Mouse (Mus musculus) liver, embryonic 13.5 days (tissue): ENCODE results near the gene Zkscan14. TPM values are rescaled to one million over a fixed set of nuclear protein-coding genes. Genes with fewer than 3 reads are reported as not detected.
A peak's percentile ranks its signal among the peaks of the same experiment; 100 is the strongest.
"Not testable (repeated sequence)": the region's sequence is repeated elsewhere in the genome, so short reads cannot be mapped to it uniquely, and the experiment has no call there.

Experiments used
- ATAC-seq: fragments of 200-750 bp; cut with Nextera tagmentation; 2 replicates; pipeline ENCODE4 v1.8.0; 2017; ENCODE audit warnings: low read depth, mild to moderate bottlenecking, moderate number of reproducible peaks, moderate library complexity
- DNase-seq: peaks from one replicate; pipeline ENCODE4 v3.0.0; 2022
- H3K27ac ChIP-seq: fragments of 300-500 bp; sonication (generic); 2 replicates; pipeline ENCODE4 v1.5.1; 2015; ENCODE audit warnings: moderate library complexity, mild to moderate bottlenecking, inconsistent platforms
- H3K27me3 ChIP-seq: fragments of 300-500 bp; sonication (generic); 2 replicates; pipeline ENCODE4 v1.6.1; 2015; ENCODE audit warnings: mild to moderate bottlenecking, inconsistent platforms
- H3K36me3 ChIP-seq: fragments of 300-500 bp; sonication (generic); 2 replicates; pipeline ENCODE4 v1.6.1; 2015; ENCODE audit warnings: mild to moderate bottlenecking, inconsistent platforms
- H3K4me1 ChIP-seq: fragments of 300-500 bp; sonication (generic); replicated peaks from 2 replicates; pipeline ENCODE4 v1.6.1; 2015; ENCODE audit warnings: inconsistent platforms
- H3K4me2 ChIP-seq: fragments of 300-500 bp; sonication (generic); 2 replicates; pipeline ENCODE4 v1.6.1; 2015; ENCODE audit warnings: inconsistent platforms, mild to moderate bottlenecking, moderate library complexity
- H3K4me3 ChIP-seq: fragments of 300-500 bp; sonication (generic); replicated peaks from 2 replicates; pipeline ENCODE4 v1.5.1; 2015; ENCODE audit warnings: mild to moderate bottlenecking, inconsistent platforms
- H3K9ac ChIP-seq: fragments of 300-500 bp; sonication (generic); 2 replicates; pipeline ENCODE4 v1.6.1; 2015; ENCODE audit warnings: mild to moderate bottlenecking, inconsistent platforms
- H3K9me3 ChIP-seq: fragments of 300-500 bp; sonication (generic); replicated peaks from 2 replicates; pipeline ENCODE4 v1.6.1; 2016; ENCODE audit warnings: inconsistent platforms
- WGBS: fragments of 180-500 bp; shearing (Covaris S2); methylation state at CpG from one replicate; pipeline ENCODE4 v1.1.7; 2015; ENCODE audit not compliant: insufficient replicate concordance; 5-methylcytosine and 5-hydroxymethylcytosine counted together
- polyA plus RNA-seq: library from polyadenylated mRNA; unstranded; fragments of >200 nt; fragmentation: Nextera tagmentation; extraction: Ambion mirVana; gene quantifications from 2 replicates; pipeline ENCODE4 v1.2.1, GENCODE M21; 2015

Zkscan14 gene
- polyA plus RNA-seq, 1 experiment from 2014 or later = 5.9 TPM

DNA sequence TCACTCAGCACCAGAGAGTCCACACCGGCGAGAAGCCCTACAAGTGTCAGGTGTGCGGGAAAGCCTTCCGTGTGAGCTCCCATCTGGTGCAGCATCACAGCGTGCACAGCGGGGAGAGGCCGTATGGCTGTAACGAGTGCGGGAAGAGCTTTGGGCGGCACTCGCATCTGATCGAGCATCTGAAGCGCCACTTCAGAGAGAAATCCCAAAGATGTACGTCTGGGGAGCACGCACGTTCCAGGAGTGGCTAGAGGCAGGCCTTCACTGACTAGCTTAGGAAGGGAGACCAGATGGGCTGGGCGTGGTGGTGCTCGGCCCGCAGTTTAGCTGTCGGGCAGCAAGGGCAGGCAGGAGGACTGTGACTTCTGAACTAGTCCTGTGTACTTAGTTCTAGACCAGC lies 17.0 kb upstream of the Zkscan14 start:
- Histone ChIP-seq H3K36me3 (peaks cover 50% of the 10 kb centered on the region), H3K4me2 (no peak overlapping the region), H3K27me3 (no peaks in the 10 kb centered on the region), H3K9me3 (no peaks in the 10 kb centered on the region), H3K9ac (no peak overlapping the region), H3K27ac (no peak overlapping the region), H3K4me1 (no peaks in the 10 kb centered on the region), H3K4me3 (no peak overlapping the region)
- DNase-seq = no peak
- ATAC-seq = no peak
- 91% methylated on average over 20 of the region's 20 CpGs for WGBS

DNA sequence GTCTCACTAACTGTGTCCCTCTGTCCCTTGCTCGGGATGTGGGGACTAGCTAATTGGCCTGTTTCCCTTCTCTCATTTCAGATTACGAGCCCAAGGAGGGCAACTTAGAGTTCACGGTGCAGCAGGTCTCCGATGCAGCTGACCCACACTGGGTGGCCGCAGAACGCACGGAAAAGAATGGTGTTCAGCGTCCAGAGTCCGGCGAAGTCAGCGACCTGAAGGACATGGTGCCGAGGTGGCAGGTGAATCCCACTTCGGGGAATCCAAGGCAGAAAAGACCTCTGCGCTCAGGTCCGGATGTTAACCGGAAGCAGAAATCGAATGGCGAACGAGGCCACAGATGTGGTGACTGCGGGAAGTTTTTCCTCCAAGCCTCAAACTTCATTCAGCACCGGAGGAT lies 16.5 kb upstream of the Zkscan14 start:
- H3K36me3 ChIP-seq = peaks cover 54% of the 10 kb centered on the region

DNA sequence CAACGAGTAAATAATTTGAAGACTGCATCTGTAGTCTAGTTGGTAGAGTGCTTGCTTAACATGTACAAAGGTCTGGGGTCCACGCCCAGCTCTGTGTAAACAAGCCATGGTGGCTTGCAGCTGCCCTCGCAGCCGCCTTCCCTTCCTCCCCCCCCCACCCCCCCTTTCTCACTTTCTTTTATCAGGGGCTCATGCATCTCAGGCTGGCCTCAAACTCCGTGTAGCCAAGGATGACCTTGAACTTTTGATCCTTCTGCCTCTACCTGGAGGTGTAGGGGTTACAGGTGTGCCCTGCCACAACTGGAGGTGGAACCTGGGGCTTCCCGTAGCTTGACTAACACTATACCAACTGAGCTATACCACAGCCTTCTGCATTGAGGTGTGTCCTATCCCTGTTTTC lies 16.1 kb upstream of the Zkscan14 start:
- Histone ChIP-seq H3K27ac (no peak overlapping the region), H3K36me3 (peaks cover 55% of the 10 kb centered on the region), H3K4me3 (no peak overlapping the region), H3K9ac (no peak overlapping the region), H3K9me3 (no peaks in the 10 kb centered on the region), H3K4me1 (no peaks in the 10 kb centered on the region), H3K27me3 (no peaks in the 10 kb centered on the region), H3K4me2 (no peak overlapping the region)
- DNase-seq (no peak), ATAC-seq (peak; percentile 50; the same call in 1 of the 2 replicates)
- 63% methylated on average over 6 of the region's 6 CpGs for WGBS

More for the DNA sequence above, 16.5 kb upstream of the Zkscan14 start:
- ATAC-seq (no peak), DNase-seq (no peak)
- Histone ChIP-seq H3K4me3 (no peak overlapping the region), H3K27me3 (no peaks in the 10 kb centered on the region), H3K27ac (no peak overlapping the region), H3K9me3 (no peaks in the 10 kb centered on the region), H3K4me1 (no peaks in the 10 kb centered on the region), H3K9ac (no peak overlapping the region), H3K4me2 (no peak overlapping the region)
- 88% methylated on average over 21 of the region's 21 CpGs for WGBS

DNA sequence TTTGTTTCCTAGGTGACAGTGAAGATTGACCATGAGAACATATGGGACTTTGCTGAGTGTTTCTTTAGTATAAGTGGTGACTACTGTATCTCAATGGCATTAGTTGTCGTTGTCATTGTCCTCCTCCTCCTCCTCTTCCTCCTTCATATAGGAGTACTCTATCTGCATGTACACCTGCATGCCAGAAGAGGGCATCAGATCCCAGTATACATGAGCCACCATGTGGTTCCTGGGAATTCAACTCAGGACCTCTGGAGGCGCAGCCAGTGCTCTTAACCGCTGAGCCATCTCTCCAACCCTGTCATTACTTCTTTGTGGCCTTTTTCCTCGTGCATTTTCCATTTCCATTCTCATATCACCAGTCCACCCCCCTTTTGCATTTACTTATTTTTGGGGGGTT lies 13.0 kb upstream of the Zkscan14 start:
- Histone ChIP-seq H3K9me3 (no peaks in the 10 kb centered on the region), H3K36me3 (peaks cover 58% of the 10 kb centered on the region), H3K27me3 (no peaks in the 10 kb centered on the region), H3K4me2 (no peak overlapping the region), H3K27ac (no peak overlapping the region), H3K4me3 (no peak overlapping the region), H3K4me1 (no peaks in the 10 kb centered on the region), H3K9ac (no peak overlapping the region)
- ATAC-seq (0 out of 2 replicates have a peak, but pooled peaks have one; percentile 16), DNase-seq (no peak)
- 51% methylated on average over 4 of the region's 4 CpGs for WGBS

DNA sequence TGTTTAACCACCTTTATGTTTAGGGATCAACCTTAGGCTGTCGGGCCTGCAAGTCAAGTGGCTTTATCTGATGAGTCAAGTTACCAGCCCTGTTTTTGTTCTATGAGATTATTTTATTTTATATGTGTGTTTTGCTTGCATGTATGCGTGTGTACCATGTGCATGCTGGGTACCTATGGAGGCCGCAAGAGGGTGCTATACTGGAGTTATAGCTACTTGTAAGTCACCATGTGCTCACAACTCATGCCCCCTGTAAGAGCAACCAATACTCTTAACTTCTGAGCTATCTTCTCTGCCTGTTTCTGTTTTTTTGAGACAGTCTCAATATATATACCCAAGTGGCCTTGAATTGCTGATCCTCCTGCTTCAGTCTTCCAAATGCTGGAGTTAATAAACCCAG lies 11.8 kb upstream of the Zkscan14 start:
- Histone ChIP-seq H3K4me1 (no peaks in the 10 kb centered on the region), H3K36me3 (peaks cover 50% of the 10 kb centered on the region), H3K4me3 (no peak overlapping the region), H3K9ac (no peak overlapping the region), H3K27me3 (no peaks in the 10 kb centered on the region), H3K27ac (no peak overlapping the region), H3K4me2 (no peak overlapping the region), H3K9me3 (no peaks in the 10 kb centered on the region)
- WGBS = 78% methylated on average over 3 of the region's 3 CpGs
- no peak for ATAC-seq
- no peak for DNase-seq

DNA sequence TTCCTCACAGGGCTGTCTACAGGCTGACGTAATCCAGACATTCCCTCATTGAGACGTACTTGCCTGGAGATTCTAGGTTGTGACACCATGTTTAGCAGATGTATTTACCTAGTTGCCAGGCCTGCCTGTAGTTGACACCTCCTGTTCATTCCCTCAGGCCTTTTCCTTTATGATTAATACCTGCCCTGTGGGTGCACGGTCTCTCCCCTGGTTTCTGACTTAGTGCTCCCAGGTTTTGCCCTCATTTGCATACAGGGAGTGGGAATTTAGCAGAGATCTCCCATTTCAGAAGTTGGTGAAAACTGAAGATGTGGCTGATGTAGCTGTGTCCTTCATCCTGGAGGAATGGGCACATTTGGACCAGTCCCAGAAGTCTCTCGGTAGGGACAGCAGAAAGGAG lies 10.5 kb upstream of the Zkscan14 start:
- Histone ChIP-seq H3K27me3 (no peaks in the 10 kb centered on the region), H3K27ac (no peak overlapping the region), H3K36me3 (peaks cover 50% of the 10 kb centered on the region), H3K4me1 (peaks cover 4% of the 10 kb centered on the region; the same call in 1 of the 2 replicates), H3K9ac (no peak overlapping the region), H3K4me3 (no peak overlapping the region), H3K9me3 (no peaks in the 10 kb centered on the region), H3K4me2 (no peak overlapping the region)
- no peak for DNase-seq
- ATAC-seq = no peak
- 82% methylated on average over 4 of the region's 4 CpGs for WGBS

DNA sequence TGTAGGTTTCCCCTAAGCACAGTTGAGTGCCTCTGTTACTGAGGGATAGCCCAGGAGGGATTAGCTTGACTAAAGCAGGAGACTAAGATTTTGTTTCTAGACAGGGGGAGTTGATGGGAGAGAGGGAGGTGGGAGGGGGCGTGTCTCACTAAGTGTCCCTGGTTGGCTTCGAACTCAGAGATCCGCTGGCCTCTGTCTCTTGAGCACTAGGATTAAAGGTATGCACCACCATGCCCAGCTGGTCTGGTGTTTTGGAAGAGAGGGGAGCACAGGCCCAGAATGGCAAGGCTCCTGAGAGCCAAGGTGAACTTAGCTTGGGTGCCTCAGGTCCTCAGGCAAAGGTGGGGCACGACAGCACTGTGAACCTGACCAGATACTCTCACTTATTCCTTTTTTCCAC lies 9.7 kb upstream of the Zkscan14 start:
- no peak overlapping the region for H3K4me2 ChIP-seq
- H3K9me3 ChIP-seq = no peaks in the 10 kb centered on the region
- H3K9ac ChIP-seq = no peak overlapping the region
- H3K27me3 ChIP-seq = no peaks in the 10 kb centered on the region
- 90% methylated on average over 4 of the region's 4 CpGs for WGBS
- H3K36me3 ChIP-seq = peaks cover 57% of the 10 kb centered on the region
- peaks cover 7% of the 10 kb centered on the region; the same call in 1 of the 2 replicates for H3K4me1 ChIP-seq
- ATAC-seq (no peak), DNase-seq (no peak)
- H3K27ac ChIP-seq = no peak overlapping the region
- H3K4me3 ChIP-seq = no peak overlapping the region

DNA sequence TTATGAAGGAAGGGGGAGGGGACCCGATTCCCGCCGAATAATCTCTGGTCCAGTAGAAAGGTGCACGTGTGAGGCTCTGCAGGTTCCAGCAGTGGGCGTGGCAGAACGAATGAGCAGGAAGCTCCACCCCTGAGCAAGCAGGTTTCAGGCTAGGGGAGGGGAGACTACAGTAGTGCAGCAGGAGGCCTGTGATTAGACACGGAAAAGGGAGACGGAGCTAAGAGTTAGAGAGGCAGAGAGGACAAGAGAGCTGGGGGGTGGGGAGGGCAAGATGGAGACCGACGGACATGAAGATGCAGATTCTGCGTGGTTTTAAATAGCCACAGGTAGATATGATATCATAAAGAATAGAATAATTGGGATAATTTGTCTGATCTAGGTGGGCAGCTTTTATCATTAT lies 6.7 kb upstream of the Zkscan14 start:
- H3K4me3 ChIP-seq, ATAC-seq, H3K9ac ChIP-seq, H3K4me2 ChIP-seq, H3K27ac ChIP-seq, DNase-seq, H3K27me3 ChIP-seq, H3K9me3 ChIP-seq: not testable (repeated sequence)
- H3K36me3 ChIP-seq = peaks cover 44% of the 10 kb centered on the region
- peaks cover 25% of the 10 kb centered on the region for H3K4me1 ChIP-seq
- 45% methylated on average over 11 of the region's 11 CpGs for WGBS

DNA sequence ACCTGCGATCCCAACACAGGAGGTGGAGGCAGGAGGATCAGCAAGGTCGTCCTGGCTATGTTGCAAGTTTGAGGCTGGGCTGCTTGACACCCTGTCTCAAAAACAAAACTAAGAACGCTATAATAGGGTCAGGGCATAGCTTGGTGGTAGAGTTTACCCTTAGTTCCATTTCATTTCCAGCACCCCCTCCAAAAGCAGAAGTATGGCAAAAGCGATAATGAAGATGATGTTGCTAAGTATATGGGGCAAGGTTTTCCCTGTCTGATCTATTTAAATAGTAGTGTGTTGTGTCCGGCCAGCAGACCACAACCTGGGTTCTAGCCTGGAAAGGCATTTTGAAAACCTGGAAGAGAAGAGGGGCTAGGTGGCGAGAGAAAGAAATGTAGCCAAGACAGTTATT lies 6.3 kb upstream of the Zkscan14 start:
- Histone ChIP-seq H3K27ac (no peak overlapping the region), H3K36me3 (peaks cover 42% of the 10 kb centered on the region), H3K9me3 (no peaks in the 10 kb centered on the region), H3K4me3 (no peak overlapping the region), H3K9ac (no peak overlapping the region), H3K4me2 (no peak overlapping the region), H3K4me1 (peaks cover 29% of the 10 kb centered on the region), H3K27me3 (no peaks in the 10 kb centered on the region)
- DNase-seq (no peak), ATAC-seq (no peak)
- WGBS = 80% methylated on average over 6 of the region's 6 CpGs

DNA sequence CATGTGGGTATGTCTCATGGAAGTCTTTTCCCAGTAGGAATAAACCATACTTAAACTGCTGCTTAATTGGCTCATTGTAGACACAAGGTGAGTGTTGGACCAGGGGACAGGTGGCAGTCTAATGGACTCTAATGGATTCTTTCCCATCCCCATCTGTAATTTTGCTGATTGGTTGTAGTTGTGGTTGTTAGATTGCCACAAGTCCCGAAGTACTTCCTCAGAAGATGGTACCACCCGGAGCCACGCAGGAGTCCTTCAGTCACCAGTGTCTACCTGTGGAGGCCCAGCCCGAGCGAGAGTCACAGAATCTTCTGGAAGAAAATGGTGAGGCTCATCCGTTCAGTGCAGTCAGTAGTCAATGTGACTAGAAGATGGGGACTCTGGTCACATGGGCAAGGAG lies 5.7 kb upstream of the Zkscan14 start:
- Histone ChIP-seq H3K4me3 (no peak overlapping the region), H3K36me3 (peaks cover 38% of the 10 kb centered on the region)
- DNase-seq = no peak

DNA sequence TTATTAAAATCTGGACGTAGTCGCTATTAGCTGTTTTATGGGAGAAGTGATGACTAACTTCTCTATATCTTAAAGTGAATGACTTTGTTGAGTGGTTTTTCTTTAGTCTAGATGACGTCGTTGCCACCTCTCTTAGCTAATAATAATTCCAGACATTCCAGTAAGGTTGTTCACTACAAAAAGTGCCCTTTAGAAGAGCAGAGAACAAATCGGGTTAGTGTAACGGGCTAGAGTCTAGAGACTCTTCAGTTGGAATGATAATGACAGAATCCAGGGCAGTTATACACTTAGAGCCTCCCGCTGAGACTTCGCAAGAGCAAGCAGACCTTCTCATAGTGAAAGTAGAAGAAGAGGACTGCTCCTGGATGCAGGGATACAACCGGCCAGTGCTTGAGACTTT lies 3.4 kb upstream of the Zkscan14 start:
- no peak for DNase-seq

More for the DNA sequence above, 5.7 kb upstream of the Zkscan14 start:
- no peaks in the 10 kb centered on the region for H3K9me3 ChIP-seq
- WGBS = 83% methylated on average over 6 of the region's 6 CpGs
- H3K4me2 ChIP-seq = no peak overlapping the region
- no peak overlapping the region for H3K27ac ChIP-seq
- H3K4me1 ChIP-seq = peaks cover 35% of the 10 kb centered on the region
- no peaks in the 10 kb centered on the region for H3K27me3 ChIP-seq
- ATAC-seq = no peak
- H3K9ac ChIP-seq = no peak overlapping the region

DNA sequence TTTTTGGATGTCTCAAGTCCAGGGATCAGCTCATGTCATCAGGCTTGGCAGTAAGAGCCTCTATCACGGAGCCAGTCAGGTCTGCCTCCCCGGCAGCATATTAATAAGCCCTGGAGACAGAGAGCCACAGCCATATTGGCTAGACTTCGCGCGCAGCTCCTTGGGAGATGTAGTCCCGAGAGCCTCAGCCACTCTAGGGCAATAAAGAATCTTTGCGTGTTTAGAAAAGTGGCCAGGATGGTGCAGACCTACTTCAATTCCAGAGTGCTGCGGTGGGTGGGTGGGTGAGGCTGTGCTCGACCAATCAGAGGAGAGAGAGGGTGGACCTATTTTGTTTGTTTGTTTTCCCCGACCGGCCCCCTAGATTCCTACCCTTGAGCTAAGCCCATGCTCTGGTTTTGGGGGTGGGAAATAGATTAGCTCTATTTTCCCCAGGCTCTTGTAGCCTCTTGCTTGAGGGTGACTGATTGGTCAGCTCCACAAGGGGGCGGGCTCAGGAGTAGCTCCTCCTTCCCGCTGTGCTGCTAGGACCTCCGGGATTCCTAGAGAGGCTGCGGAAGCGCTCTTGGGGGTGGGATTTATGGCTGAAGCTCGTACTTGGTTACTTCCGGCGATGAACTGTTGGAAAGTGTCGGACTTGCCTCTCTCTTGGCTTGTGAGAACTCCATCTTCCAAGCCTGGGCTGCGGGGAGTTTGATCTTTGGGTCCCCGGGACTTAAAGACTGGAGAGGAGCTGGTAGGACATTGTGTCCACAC lies 2.4 kb upstream of the Zkscan14 start, which contains the start of gene Zkscan5:
Gene Zkscan5 (plus strand): TSS at position 627 of the 756 bp plus-strand sequence.
- Histone ChIP-seq H3K27me3 (no peaks in the 10 kb centered on the region), H3K9me3 (no peaks in the 10 kb centered on the region), H3K4me1 (peaks cover 59% of the 10 kb centered on the region), H3K4me3 (peak within 1 kb of the TSS; percentile 67), H3K4me2 (peak within 1 kb of the TSS; percentile 72), H3K9ac (peak within 1 kb of the TSS; percentile 75), H3K36me3 (peaks cover 14% of the 10 kb centered on the region), H3K27ac (peak within 1 kb of the TSS; percentile 94)
- ATAC-seq (peak; percentile 93), DNase-seq (peak; percentile 97)
- WGBS = under 1% methylated on average over 22 of the region's 22 CpGs

More for the DNA sequence above, 3.4 kb upstream of the Zkscan14 start:
- Histone ChIP-seq H3K27ac (0 out of 2 replicates have a peak overlapping the region, but pooled peaks have one; percentile 26), H3K9ac (peak overlapping the region; percentile 68), H3K27me3 (no peaks in the 10 kb centered on the region), H3K9me3 (no peaks in the 10 kb centered on the region), H3K4me1 (peaks cover 52% of the 10 kb centered on the region), H3K4me3 (peak overlapping the region; percentile 67), H3K4me2 (peak overlapping the region; percentile 72), H3K36me3 (peaks cover 19% of the 10 kb centered on the region)
- WGBS = 11% methylated on average over 9 of the region's 9 CpGs
- no peak for ATAC-seq
